Mouse (Mus musculus) natural killer cell, adult 2 months (primary cell): ENCODE measurements around the gene Ksr1.

Experiments
- DNase-seq, 2 experiments: peaks; one replicate each; pipeline ENCODE4 v3.0.0; 2022; ENCODE audit warnings: low spot score in 2 of 2

Ksr1 gene

DNA sequence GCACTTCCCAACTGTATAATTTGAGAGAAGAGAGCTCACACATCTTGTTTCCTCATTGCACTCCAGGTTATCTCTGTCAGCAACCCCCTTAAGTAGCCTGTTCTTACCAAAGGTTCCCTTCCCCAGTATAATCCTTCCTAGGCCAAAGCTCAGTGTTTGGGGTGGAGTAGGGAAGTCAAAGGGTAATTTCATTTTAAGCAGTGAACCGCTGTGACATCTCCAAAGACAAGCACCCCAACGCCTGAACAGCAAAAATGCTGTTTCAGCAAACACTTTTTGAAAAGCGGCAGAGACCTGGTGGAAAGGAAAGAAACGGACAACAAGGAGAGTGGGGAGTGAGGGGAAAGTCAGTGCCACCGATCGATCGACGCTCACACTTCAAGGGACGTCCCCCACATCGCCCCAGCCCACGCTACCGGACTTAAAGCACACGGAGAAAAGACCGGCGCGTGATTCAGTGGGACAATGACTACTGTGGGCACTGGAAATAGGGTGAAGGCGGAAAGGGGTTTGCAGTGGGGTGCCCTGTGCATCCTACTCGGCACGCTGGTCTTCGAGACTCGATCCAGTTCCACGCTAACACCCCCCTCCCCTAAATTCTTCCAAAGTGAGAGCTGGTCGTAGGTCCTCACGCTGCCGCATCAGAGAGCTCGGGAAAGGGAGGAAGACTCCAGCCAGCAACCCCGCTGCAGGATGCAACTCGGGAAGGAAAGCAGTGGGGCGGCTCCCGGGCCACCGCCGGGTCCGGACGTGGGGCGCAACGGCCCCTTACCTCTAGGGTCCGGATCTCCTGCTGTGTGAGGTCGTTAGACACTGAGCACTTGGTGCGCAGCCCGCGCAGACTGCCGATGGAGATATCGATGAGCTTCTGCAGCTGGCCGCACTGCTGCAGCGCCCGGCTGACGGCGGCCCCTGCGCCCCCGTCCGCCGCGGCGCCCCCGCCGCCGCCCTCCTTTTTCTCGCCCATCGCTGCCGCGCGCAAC lies 633 bp downstream of the Ksr1 start:
- DNase-seq: no peak

DNA sequence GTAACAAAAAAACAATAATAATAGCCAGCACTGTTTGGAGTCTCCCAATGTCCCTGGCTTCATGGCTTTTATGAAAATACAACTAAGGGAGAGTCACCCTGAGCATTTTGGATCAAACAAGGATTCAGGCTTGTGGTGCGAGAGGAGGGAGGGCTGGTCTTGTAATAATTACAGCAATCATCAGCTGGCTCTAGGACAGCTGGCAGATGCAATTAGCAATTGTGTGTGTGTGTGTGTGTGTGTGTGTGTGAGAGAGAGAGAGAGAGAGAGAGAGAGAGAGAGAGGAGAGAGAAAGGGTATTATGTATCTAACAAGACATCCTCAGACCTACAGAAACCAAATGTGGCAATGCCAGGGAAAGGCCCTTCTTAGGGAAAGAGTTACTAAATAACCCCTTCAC lies 1.5 kb downstream of the Ksr1 start:
- DNase-seq: no peak

DNA sequence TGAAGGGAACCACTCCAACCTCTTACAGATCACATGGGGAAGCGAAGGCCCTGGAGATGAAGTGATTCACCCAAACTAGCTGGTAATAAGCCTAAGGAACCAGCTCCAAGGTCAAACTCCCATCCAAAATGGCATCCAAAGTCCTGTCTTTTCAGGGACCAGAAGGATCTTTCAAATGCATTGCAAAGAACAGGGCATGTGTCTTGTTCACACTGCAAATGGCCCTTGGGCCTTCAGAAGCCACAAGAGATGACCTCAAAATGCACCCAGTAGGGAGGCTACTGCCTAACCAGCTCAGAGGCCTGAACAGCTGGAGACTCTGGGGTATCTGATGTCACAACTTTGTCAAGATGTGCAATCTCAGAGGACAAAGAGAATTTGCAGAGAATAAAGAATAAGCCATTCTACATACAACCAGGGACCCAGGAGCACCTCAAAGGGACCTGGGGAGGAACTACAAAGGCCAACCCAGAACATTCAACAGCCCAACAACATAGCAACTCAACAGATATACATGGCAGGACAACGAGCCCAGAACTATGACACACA lies 2.1 kb downstream of the Ksr1 start:
- no peak for DNase-seq

DNA sequence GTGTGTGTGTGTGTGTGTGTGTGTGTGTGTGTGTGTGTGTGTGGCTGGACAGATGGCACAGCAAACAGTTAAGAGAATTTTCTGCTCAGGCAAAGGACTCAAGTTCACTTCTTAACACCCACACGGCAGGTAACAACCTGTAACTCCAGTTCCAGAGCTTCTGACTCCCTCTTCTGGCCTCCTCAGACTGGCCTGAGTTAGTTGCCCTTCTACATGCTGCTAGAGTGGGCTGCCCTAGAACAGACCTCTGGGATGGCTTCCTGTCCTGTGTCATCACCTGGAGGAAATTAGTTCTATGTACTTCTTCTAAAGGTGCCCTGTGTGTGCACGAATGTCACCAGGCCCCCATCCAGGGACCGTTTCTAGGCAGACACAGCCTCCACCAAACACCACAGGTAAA lies 2.9 kb downstream of the Ksr1 start:
- DNase-seq: no peak

DNA sequence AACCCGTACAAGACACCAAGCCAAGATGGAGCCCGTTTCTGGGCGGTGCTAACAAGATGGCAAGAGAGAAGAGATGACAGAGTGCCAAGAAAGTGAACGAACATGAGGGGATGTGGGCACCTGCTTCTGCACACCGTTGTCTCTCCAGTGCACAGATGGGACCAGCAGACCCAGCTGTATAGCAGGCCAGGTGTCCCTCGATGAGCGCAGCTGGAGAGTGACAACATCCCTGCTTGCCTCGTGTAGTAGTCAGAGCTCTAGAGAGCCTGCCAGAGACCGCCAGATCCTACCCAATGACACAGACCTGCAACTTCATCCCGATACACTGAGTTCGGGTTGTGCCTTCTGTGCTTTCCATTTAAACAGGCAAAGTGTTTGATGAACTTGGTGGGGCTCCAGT lies 3.8 kb downstream of the Ksr1 start:
- no peak for DNase-seq

DNA sequence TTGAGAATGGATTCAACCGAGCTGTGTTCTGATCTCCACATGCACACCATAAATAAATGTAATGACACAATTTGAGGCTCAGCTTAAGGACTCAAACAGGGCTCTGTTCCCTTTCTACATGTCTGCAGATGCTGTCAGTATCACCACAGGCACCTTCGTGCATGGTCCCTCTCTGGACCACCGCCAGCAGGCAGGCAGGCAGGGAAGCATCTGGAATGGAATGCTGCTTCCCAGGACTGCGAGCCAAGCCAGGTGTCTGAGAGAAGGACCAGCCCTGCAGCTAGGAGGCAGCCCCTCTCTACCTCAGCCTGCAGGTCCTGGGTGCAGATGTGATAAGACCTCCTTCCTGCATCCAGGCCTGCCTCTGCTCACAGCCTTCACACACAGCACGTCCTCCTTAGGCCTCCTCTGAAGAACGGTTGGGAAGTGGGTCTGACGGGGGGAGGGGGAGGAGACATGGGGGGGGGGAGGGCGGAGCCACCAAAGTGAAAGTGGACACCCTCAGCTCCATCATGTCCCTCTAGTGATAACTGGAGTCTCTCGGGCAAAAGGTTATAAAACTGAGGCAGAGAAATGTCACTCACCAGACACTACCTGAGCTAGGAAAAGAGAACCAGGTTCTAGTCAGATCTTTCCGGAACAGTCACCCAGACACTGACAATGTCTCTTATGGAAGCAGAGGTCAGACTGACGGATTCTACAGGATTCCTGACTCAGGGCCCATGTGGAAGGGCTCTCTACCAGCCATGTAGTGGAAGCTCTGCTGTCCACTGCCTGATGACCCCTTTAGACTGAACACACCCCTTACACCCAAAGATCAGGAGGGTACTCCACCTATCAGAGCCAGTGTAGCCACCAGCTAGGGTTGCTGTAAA lies 4.7 kb downstream of the Ksr1 start:
- DNase-seq: no peak

DNA sequence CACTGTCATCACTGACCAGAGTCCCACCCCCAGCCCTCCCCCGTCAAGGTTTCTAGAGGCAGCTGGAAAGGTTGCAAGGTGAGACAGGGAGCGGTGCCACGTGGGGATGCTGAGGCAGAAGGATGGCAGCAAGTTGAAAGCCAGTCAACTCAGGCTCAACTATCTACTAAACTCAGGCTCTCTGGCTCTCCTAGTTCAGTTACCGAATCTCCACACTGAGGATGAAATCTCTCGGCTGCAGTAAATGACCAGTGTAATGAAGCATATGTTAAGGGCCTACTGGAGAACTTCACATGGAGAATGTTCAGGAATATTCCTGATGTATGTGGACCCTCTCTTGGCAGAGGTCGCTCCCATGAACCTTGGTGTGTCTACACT lies 5.7 kb downstream of the Ksr1 start:
- no peak for DNase-seq

DNA sequence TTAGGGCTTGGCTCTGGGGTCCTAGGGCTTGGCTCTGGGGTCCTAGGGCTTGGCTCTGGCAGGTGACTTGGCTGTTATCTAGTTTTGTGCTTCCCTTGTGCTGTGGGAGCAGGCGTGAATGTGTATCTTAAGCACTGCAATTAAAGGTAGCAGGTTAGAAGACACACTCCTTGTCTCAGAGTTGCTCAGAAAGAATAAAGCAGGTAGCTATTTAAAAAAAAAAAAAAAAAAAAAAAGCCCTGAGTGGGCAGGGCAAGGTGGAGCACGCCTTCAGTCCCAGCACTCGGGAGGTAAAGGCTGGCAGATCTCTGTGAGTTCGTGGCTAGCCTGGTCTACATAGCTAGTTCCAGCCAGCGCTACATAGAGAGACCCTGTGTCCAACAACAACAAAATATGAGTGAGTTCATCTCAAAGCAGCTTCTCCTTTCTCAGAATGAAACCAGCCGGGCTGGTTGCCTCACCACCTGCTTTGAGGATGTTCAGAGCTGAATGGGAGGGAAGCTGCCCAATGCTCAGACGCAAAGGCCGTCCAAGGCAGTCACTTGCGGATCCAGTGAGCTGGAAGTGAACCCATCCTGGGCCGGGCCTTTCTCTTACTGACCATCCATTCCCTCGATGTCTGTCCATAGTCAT lies 6.2 kb downstream of the Ksr1 start:
- no peak for DNase-seq

DNA sequence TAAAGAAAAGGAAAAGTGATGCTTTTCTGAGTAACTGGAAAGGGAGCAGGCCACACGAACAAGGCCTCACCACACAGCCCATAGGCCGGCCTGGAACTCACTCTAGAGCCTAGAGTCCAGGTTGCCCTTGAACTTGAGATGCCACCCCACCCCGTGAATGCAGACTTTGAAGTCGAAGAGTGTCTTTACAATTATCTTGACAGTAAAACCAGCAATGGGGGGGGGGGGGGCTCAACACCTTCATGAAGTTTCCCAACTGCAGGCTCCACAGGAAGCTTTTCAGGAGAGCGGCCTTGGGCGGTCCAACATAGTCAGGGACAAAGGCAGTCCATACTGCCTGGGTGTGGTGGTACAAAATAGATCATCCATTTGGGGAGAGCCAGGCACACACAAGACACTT lies 7.6 kb downstream of the Ksr1 start:
- no peak for DNase-seq

DNA sequence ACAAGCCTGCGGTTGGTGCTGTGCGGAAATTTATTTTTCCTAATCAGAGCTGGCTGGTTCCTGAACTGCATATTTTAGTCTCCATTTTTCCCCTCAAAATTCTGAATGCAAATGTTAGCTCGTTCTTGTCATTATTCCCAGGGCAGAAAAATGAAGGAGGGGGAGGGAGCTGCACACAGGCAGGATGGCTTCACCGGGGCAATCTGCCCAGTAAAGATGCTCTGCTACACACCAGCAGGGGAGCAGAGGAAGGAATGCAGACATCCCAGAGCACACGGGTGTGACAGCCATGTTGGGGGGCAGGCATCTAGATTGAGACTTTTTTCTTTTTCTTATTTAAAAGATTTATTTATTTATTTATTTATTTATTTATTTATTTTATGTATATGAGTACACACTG lies 9.0 kb downstream of the Ksr1 start:
- no peak for DNase-seq

DNA sequence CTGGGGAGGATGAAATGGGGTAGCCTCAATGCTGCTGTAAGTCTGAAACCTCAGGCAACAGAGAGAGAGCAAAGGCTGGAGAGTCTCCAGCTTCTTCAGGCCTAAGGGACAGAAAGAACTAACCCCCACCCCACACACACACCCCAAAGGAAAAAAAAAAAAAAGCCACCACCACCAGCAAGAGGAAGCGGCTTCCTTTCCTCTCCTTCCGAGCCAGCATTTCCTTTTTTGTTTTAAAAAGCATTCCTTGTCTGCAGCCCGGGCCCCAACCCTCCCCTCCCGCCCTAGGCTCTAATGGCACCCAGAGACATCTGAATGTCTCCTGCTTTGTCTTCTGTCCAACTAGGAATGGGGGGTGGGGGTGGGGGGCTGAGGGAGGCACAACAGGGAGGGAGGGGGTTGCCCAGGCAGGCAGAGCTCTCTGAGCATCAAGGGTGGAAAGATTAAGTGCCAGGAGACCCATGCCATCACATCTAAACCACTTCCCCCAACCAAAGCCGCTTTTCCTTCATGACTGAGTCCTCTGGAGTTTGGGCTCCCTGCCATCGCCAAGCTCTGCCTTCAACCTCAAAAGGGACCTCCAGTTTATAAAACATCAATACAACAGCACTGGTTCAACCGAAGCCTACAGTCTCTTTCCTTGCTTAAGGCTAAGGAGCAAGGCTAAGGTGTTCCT lies 10.4 kb downstream of the Ksr1 start:
- no peak for DNase-seq

DNA sequence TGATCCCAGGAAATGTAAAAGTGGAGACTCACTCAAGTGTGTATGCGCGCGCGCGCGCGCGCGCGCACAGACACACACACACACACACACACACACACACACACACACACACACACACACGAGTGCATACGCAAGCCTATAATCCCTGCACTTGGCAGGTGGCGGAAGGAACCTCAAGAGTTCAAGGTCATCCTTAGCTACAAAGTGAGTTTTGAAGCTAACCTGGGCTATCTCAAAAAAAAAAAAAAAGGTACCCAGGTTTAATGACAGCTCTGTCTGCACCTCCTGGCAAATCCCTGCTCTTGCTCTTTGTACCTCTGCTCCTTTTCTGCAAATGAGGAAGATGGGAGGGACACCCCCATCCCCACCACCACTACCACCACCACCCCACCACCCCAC lies 11.1 kb downstream of the Ksr1 start:
- DNase-seq: no peak

DNA sequence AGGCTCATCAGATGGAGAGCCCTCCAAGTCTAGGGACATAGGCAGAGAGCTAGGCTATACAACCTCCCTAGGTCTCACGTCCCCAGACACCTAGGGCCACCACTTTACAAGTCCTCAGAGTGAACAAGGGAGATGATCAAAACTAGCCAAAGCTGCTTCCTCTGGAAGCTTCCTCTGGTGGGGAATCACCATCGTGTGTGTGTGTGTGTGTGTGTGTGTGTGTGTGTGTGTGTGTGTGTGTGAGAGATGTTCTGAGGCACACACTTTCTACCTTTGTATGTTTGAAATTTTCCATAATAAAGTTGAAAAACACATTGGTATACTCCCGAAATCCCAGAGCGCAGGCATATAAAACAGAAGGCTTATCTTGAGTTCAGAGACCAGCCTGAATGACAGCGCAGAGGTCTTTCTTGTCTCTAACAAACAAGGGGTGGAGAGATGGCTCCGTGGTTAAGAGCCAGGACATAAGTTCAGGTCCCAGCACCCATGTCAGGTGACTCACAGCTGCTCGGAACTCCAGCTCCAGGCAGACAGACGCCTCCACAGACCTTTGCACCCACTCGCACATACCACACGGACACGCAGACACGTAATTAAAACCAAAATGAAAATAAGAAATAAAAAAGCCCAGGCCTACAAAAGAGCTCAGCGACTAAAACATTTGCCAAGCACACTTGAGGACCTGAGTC lies 11.6 kb downstream of the Ksr1 start:
- no peak for DNase-seq

DNA sequence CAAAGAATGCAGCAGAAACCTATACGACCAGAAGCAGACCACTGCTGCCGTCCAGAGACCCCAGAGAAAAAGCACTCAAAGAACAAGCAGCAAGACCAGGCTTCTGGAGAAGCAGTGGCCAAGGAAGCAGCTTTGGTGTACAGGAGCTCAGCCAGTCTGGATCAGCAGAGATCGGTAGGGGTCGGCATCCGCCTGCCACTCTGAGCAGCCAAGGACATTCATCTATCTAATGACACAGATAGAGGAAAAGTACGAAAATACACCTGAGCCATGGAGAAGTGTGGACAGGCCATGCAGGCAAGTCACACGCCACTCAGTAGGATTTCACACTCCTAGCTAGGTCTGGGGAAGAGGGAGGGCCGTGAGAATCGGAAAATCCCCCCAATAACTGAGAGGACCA lies 12.2 kb downstream of the Ksr1 start:
- DNase-seq: no peak

DNA sequence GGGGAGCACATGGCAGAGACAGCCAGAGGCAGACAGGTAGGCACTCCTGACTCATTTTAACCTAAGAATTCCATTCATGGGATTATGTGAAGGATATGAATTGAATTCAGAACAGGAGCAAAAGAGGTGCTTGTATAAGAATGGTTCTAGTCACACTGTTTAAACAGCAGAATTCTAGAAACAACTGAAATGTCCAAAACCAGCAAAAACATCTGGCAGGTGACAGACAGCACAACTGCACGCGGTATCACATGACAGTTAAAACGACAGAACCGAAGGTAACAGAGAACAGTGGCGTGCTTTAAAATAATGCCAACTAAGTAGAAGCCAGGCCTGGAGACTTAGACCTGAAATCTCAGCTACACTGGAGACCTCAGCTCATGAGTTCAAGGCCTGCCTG lies 13.2 kb downstream of the Ksr1 start:
- DNase-seq: no peak

DNA sequence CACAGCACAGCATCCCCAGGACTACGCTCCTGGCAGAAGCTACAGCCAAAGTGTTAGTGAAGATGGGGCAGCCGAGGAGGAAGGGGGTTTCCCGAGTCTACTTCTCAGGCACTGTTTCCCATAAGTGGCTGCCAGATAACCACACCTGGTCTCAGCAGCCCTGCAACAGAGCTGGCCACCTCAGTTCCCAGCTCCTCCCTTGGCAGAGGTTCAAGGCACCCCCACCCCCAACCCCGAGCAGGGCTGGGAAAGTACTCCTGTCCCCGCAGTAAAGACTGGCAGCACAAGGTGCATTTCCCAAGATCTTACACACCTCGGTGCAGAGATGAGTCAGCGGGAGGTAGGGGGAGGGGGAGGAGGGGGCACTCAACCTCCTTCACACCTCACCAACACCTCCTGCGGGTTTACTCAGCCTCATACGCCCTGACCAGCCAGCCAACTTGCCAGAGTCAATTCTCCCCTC lies 14.2 kb downstream of the Ksr1 start:
- peak; percentile 69 to 81 for DNase-seq

DNA sequence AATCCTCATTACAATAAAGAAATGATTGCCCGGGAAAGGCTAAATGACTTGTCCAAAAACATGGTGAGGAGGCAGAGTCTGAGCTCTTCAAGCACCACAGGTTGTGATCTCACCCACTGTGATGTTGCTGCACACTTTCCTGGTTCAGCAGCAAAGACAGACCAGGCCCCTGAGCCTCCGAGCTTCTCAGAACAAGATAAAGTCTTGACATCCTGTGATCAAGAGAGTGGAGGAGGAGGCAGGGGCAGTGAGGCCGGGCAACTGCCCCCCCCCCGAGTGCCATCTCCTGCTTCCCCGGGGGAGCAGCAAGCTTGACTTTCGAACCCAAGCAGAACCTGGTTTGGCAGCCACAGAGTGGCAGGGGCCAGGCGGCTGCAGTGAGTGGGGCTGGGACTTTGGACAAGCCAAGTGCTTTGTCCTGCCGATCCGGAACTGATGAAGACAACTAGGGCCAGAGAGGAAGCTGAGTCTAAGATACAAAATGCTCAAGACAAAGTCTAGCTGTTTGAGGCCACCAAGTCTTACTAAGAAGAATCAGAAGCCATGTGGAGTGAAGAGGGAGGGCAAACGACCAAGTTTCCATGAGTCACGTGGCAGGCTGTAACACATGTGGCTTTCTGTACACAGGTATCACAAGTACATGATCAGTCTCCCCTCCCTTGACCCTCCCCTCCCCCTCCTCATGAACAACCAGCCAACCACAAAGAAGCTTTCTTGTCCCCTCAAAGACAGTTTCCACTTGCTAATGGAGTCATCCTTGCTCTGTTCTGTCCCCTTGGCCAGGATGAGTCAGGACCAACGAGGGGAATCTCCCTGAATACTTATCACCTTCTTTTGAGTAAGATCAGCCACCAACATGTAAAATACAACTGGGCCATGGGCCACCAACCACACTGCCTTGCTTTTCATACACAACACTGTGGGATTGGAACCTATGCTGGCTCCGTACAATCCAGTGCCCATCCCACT lies 16.5 kb downstream of the Ksr1 start:
- DNase-seq: peak; percentile 44 to 65

DNA sequence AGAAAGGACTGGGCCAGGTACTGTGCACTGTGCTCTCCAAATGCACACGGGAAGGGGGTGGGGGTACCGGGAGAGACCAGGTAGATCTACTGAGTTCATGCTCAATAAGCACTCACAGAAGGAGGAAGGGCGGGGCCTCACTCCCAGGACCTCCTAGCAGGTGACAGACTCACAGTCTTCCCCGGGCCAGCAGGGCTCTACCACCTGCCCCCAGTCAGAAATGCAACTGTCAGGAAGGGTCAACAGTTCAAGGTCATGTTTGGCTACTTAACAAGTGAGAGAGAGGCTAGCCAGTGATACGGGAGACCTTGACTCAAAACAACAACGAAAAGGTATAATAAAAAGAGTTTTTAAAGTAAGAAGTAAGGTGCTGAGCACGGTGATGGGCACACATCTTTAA lies 18.0 kb downstream of the Ksr1 start:
- DNase-seq: no peak

DNA sequence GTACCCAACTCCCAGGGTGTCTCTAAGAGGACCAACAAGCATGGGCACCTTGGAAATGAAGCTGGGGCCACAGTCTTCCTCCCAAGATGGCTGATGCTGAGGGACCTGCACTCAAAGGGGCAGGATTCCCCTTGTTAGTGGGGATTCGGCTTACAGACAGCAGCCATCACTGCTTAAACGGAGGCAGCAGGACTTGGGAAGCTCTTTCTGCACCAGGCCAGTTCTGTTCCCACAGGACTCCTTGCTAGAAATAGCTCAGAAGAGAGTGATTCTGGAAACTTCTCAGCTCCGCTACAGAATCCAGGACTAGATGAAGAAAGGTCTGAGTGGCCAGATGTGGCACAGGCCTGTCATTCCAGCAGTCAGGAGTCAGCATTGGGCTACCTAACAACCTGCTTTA lies 19.2 kb downstream of the Ksr1 start:
- DNase-seq: no peak

DNA sequence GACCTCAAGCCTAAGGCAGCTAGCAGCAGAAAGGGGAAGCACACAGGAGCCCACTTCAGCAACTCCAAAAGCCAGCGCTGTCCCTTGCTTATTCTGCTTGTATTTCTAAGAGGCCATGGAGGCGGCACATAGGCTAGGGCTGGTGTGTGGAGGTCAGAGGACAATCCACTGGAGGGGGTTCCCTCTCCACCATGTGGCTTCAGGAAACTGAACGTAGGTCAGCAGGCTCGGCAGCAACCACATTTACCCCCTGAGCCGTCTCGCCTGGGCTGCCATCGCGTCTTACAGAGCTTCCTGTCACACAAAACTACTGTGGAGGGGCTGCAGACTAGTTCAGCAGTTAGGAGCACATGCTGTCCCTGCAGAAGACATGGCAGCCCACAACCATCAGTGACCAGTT lies 20.4 kb downstream of the Ksr1 start:
- DNase-seq: peak; percentile 56 to 60
